In the genomic region with DNA sequence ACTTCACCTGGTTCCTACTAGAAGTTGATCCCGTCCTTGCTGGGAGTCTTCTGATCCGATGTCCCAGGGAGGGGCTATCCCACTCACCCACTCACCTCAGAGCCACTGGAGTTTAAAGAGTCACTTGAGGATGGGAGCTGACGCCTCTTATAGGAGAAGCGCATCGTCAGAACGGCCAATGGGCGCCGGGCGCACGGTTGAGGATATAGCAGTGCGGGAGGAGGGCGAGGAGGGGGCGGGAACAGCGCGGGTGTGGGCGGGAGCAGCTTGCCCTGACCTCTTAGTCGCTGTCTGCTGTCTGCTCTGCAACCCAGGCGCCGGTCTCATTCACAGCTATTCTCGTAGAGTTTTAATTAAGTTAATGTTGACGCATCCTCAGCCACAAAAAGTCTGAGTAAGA, we compare ENCODE assay signal across 10 mouse cellular contexts. TPM values are rescaled to one million over a fixed set of nuclear protein-coding genes. Genes with fewer than 3 reads are reported as not detected.
DNase-seq lines count a peak whose midpoint lies in the region; ATAC-seq lines count a peak whose summit lies in the region.
"Had no signal": no experiment of that assay in that cellular context is flagged by ENCODE, and none has a peak within 500 bp of the region (broad histone marks: within the 10 kb centered on the region; RNA-seq: fewer than 3 reads in every experiment).

No protein-coding gene starts in this region.

- no peak for DNase-seq in heart, adult 8-10 months (ENCODE audit: low spot score)
- peak; percentile 52 for DNase-seq in ZHBTc4 (ENCODE audit: low read depth, low spot score)
- peak; percentile 44 for DNase-seq in hindbrain, embryonic 11.5 days (ENCODE audit: low spot score)
- DNase-seq in midbrain, embryonic 10.5 days (ENCODE audit: low spot score) = peak; percentile 56
- DNase-seq in frontal cortex, postnatal 10 days (ENCODE audit: low spot score in 2 of 2) = no peak
- DNase-seq in layer of hippocampus, adult 9-10 months (ENCODE audit: low spot score) = no peak

- WGBS in heart, embryonic 13.5 days = under 1% methylated on average over 21 of the region's 21 CpGs
- under 1% methylated on average over 21 of the region's 21 CpGs for WGBS in hindbrain, embryonic 11.5 days
- 2% methylated on average over 21 of the region's 21 CpGs for WGBS in midbrain, embryonic 10.5 days

- peaks cover 50% of the 10 kb centered on the region for H3K27me3 ChIP-seq in heart, embryonic 13.5 days (replicated peaks)
- peaks cover 4% of the 10 kb centered on the region; the same call in 1 of the 2 replicates for H3K27me3 ChIP-seq in hindbrain, embryonic 11.5 days (ENCODE audit: control insufficient read depth, insufficient read depth, low read length)
- peaks cover 63% of the 10 kb centered on the region for H3K27me3 ChIP-seq in midbrain, embryonic 10.5 days (ENCODE audit: low read depth, poor library complexity, severe bottlenecking)

- ATAC-seq in heart, embryonic 13.5 days (ENCODE audit: extremely low read depth, insufficient number of reproducible peaks, low FRiP score, low TSS enrichment) = no peak
- ATAC-seq in hindbrain, embryonic 11.5 days (ENCODE audit: low FRiP score) = peak; percentile 53; the same call in 1 of the 2 replicates
- no peak for ATAC-seq in monocyte, adult 5-6 weeks (replicated peaks; ENCODE audit: insufficient number of reproducible peaks, low FRiP score, low TSS enrichment, poor library complexity, severe bottlenecking)
- ATAC-seq: Patski had no signal

- H3K4me3 ChIP-seq in heart, embryonic 13.5 days = peak overlapping the region; percentile 24
- H3K4me3 ChIP-seq in hindbrain, embryonic 11.5 days (ENCODE audit: low read depth, low read length) = no peak overlapping the region
- H3K4me3 ChIP-seq in midbrain, embryonic 10.5 days = peak overlapping the region; percentile 43

- H3K4me1 ChIP-seq in heart, embryonic 13.5 days = peaks cover 3% of the 10 kb centered on the region
- H3K4me1 ChIP-seq in hindbrain, embryonic 11.5 days (replicated peaks; ENCODE audit: control insufficient read depth, insufficient read depth, low read length) = no peaks in the 10 kb centered on the region
- peaks cover 23% of the 10 kb centered on the region for H3K4me1 ChIP-seq in midbrain, embryonic 10.5 days

- H3K36me3 ChIP-seq in heart, embryonic 13.5 days = no peaks in the 10 kb centered on the region
- no peaks in the 10 kb centered on the region for H3K36me3 ChIP-seq in hindbrain, embryonic 11.5 days (ENCODE audit: control insufficient read depth, insufficient read depth, low read length)
- no peaks in the 10 kb centered on the region for H3K36me3 ChIP-seq in midbrain, embryonic 10.5 days

- no peaks in the 10 kb centered on the region for H3K9me3 ChIP-seq in heart, embryonic 13.5 days
- H3K9me3 ChIP-seq in hindbrain, embryonic 11.5 days (ENCODE audit: control insufficient read depth, low read length) = no peaks in the 10 kb centered on the region
- H3K9me3 ChIP-seq in midbrain, embryonic 10.5 days (replicated peaks) = no peaks in the 10 kb centered on the region

- 0 out of 2 replicates have a peak overlapping the region, but pooled peaks have one; percentile 30 for H3K9ac ChIP-seq in heart, embryonic 13.5 days
- no peak overlapping the region for H3K9ac ChIP-seq in hindbrain, embryonic 11.5 days (ENCODE audit: low read depth, low read length)

- no peak overlapping the region for H3K27ac ChIP-seq in heart, embryonic 13.5 days (replicated peaks)
- no peak overlapping the region for H3K27ac ChIP-seq in hindbrain, embryonic 11.5 days (ENCODE audit: low read depth, low read length)
- 0 out of 2 replicates have a peak overlapping the region, but pooled peaks have one; percentile 28 for H3K27ac ChIP-seq in midbrain, embryonic 10.5 days (replicated peaks)

- H3K4me2 ChIP-seq in heart, embryonic 13.5 days = peak overlapping the region; percentile 49
- peak overlapping the region; percentile 25; the same call in 1 of the 2 replicates for H3K4me2 ChIP-seq in hindbrain, embryonic 11.5 days (replicated peaks; ENCODE audit: low read depth, low read length)

RNA-seq across cellular contexts. Expression of a gene that starts 5.1 kb away (rescaled TPM):
- 0.13 TPM in 1 of 2 replicates, not detected in the other for polyA plus RNA-seq in heart, embryonic 13.5 days (2015; fragmentation: Nextera tagmentation; extraction: Ambion mirVana)
- total RNA-seq in heart, adult 8-10 months (2022) = not detected
- polyA plus RNA-seq in hindbrain, embryonic 11.5 days (2014; fragmentation: Nextera tagmentation; extraction: Ambion mirVana) = 0.61 TPM in 1 of 2 replicates, not detected in the other
- 0.51 and 0.79 TPM in 2 replicates for polyA plus RNA-seq in midbrain, embryonic 10.5 days (2016; fragmentation: Nextera tagmentation; extraction: Ambion mirVana)
- total RNA-seq in monocyte, adult 5-6 weeks (2017) = not detected in 3 replicates
- polyA plus RNA-seq: Patski had no signal

RNA-seq across cellular contexts. Expression of a gene that starts 27.6 kb away (rescaled TPM):
- polyA plus RNA-seq in heart, embryonic 13.5 days (2015; fragmentation: Nextera tagmentation; extraction: Ambion mirVana) = 11.9 and 12.2 TPM in 2 replicates
- 1 to 10 TPM; 3.9 to 6.9 (median 5.0) TPM for total RNA-seq in heart, adult 8-10 months (2022)
- 14.4 and 16.0 TPM in 2 replicates for polyA plus RNA-seq in hindbrain, embryonic 11.5 days (2014; fragmentation: Nextera tagmentation; extraction: Ambion mirVana)
- polyA plus RNA-seq in midbrain, embryonic 10.5 days (2016; fragmentation: Nextera tagmentation; extraction: Ambion mirVana) = 17.6 and 19.6 TPM in 2 replicates
- total RNA-seq in monocyte, adult 5-6 weeks (2017) = 5.3 to 18.6 TPM (median 16.5 TPM) in 3 replicates

RNA-seq across cellular contexts. Expression of a gene that starts 43.2 kb away (rescaled TPM):
- 14.7 and 15.9 TPM in 2 replicates for polyA plus RNA-seq in heart, embryonic 13.5 days (2015; fragmentation: Nextera tagmentation; extraction: Ambion mirVana)
- 1 to 10 TPM; 3.6 to 4.5 (median 3.9) TPM for total RNA-seq in heart, adult 8-10 months (2022)
- 41.4 and 44.9 TPM in 2 replicates for polyA plus RNA-seq in hindbrain, embryonic 11.5 days (2014; fragmentation: Nextera tagmentation; extraction: Ambion mirVana)
- 41.7 and 46.6 TPM in 2 replicates for polyA plus RNA-seq in midbrain, embryonic 10.5 days (2016; fragmentation: Nextera tagmentation; extraction: Ambion mirVana)
- total RNA-seq in monocyte, adult 5-6 weeks (2017) = 7.8 to 13.5 TPM (median 9.5 TPM) in 3 replicates

RNA-seq across cellular contexts. Expression of a gene that starts 48.2 kb away (rescaled TPM):
- polyA plus RNA-seq in heart, embryonic 13.5 days (2015; fragmentation: Nextera tagmentation; extraction: Ambion mirVana) = 0.15 TPM in 1 of 2 replicates, not detected in the other
- 1 to 10 TPM in 2 of 4 experiments, under 1 TPM in 1, not detected in 1; 0.63 to 9.2 (median 2.1) TPM for total RNA-seq in heart, adult 8-10 months (2022)
- 0.07 and 0.20 TPM in 2 replicates for polyA plus RNA-seq in hindbrain, embryonic 11.5 days (2014; fragmentation: Nextera tagmentation; extraction: Ambion mirVana)
- polyA plus RNA-seq in midbrain, embryonic 10.5 days (2016; fragmentation: Nextera tagmentation; extraction: Ambion mirVana) = not detected in 2 replicates
- not detected in 3 replicates for total RNA-seq in monocyte, adult 5-6 weeks (2017)
- total RNA-seq: left cerebral cortex, postnatal 10 days had no signal

Comparison
In these comparisons a context has a peak if more than half of its experiments do, and no peak if none do; other contexts are left out.
1. DNase-seq: peak in ZHBTc4 (single experiment), hindbrain, embryonic 11.5 days (single experiment) and midbrain, embryonic 10.5 days (single experiment); none in heart, adult 8-10 months (single experiment), frontal cortex, postnatal 10 days (0 of 2) and layer of hippocampus, adult 9-10 months (single experiment).